Mouse (Mus musculus) neural tube, embryonic 11.5 days (tissue): ENCODE data around the gene Vsir. TPM values are rescaled to one million over a fixed set of nuclear protein-coding genes. Genes with fewer than 3 reads are reported as not detected.

Source experiments
- ATAC-seq: fragments of 200-750 bp; cut with Nextera tagmentation; 2 replicates; pipeline ENCODE4 v1.8.0; 2017; ENCODE audit warnings: moderate number of reproducible peaks, mild to moderate bottlenecking, moderate TSS enrichment, moderate library complexity; ENCODE audit not compliant: insufficient read depth, low FRiP score, low TSS enrichment
- DNase-seq: peaks from one replicate; pipeline ENCODE4 v3.0.0-alpha.2; 2015; ENCODE audit warnings: low spot score
- H3K27ac ChIP-seq: fragments of 300-500 bp; sonication (generic); 2 replicates; pipeline ENCODE4 v1.5.1; 2014; ENCODE audit warnings: low read depth, mild to moderate bottlenecking, low read length
- H3K27me3 ChIP-seq: fragments of 300-500 bp; sonication (generic); 2 replicates; pipeline ENCODE4 v1.6.1; 2014; ENCODE audit warnings: mild to moderate bottlenecking, low read length, mixed read lengths; ENCODE audit not compliant: control insufficient read depth, insufficient read depth
- H3K36me3 ChIP-seq: fragments of 300-500 bp; sonication (generic); 2 replicates; pipeline ENCODE4 v1.6.1; 2014; ENCODE audit warnings: mild to moderate bottlenecking, low read length, moderate library complexity, mixed read lengths; ENCODE audit not compliant: control insufficient read depth, insufficient read depth
- H3K4me1 ChIP-seq: fragments of 300-500 bp; sonication (generic); 2 replicates; pipeline ENCODE4 v1.6.1; 2014; ENCODE audit warnings: low read length, mixed read lengths; ENCODE audit not compliant: control insufficient read depth, insufficient read depth
- H3K4me2 ChIP-seq: fragments of 300-500 bp; sonication (generic); 2 replicates; pipeline ENCODE4 v1.6.1; 2014; ENCODE audit warnings: low read depth, mild to moderate bottlenecking, moderate library complexity
- H3K4me3 ChIP-seq: fragments of 300-500 bp; sonication (generic); 2 replicates; pipeline ENCODE4 v1.5.1; 2014; ENCODE audit warnings: low read depth, low read length
- H3K9ac ChIP-seq: fragments of 300-500 bp; sonication (generic); 2 replicates; pipeline ENCODE4 v1.6.1; 2014; ENCODE audit warnings: mild to moderate bottlenecking, low read length
- H3K9me3 ChIP-seq: fragments of 300-500 bp; sonication (generic); 2 replicates; pipeline ENCODE4 v1.6.1; 2016; ENCODE audit warnings: low read length; ENCODE audit not compliant: control insufficient read depth
- WGBS: fragments of 180-500 bp; shearing (Covaris S2); extraction: QIAGEN DNeasy Blood & Tissue Kit; methylation state at CpG from one replicate; pipeline ENCODE4 v1.1.7; 2014; 5-methylcytosine and 5-hydroxymethylcytosine counted together
- polyA plus RNA-seq: library from polyadenylated mRNA; unstranded; fragments of >200 nt; fragmentation: Nextera tagmentation; extraction: Ambion mirVana; gene quantifications from 2 replicates; pipeline ENCODE4 v1.2.1, GENCODE M21; 2014

Gene Vsir
- polyA plus RNA-seq, 1 experiment from 2014 or later: 1.6 TPM

DNA sequence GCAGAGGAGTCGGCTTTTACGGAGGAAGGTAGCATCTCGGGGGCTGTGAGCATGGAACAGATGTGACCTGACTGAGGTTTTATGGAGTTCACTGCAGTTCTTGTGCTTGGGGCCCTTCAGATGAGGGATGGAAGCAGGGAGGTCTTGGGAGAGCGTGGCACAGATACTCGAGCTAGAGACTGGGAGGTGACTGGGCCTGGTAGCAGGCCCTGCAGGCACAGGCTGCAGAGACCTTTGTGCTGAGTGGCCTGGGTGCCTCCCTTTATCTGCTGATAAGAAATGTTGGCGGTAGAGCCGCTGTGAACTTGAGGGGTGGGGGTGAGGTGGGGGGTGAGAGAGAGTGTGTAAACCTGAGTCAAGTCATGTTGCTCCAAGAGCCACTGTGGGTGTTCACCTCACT lies 12.1 kb upstream of the Vsir start:
- ATAC-seq (no peak), DNase-seq (no peak)
- no peak overlapping the region for H3K4me3 ChIP-seq
- no peaks in the 10 kb centered on the region for H3K27me3 ChIP-seq
- H3K4me2 ChIP-seq: no peak overlapping the region
- no peaks in the 10 kb centered on the region for H3K36me3 ChIP-seq
- H3K9ac ChIP-seq: no peak overlapping the region
- no peak overlapping the region for H3K27ac ChIP-seq
- H3K9me3 ChIP-seq: no peaks in the 10 kb centered on the region
- 83% methylated on average over 7 of the region's 7 CpGs for WGBS
- no peaks in the 10 kb centered on the region for H3K4me1 ChIP-seq

DNA sequence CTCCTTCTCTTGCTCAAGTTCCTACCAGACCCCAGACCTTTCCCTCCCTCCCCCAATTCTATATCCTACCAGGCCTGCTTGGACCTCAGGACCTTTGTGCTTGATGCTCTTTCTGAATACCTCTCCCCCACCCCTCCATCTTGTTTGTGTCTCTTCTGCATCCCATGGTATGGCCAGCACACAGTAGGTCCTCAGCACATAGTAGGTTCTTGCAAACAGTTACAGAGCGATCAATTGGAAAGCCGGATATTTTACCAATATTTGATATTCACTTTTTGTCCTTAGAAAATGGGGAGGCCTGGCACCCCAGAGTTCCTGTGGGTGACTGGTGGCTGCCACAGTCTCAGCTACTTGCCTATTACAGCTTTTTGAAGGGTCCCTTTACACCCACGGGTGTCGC lies 11.6 kb upstream of the Vsir start:
- Histone ChIP-seq H3K27ac (no peak overlapping the region), H3K4me3 (no peak overlapping the region), H3K9me3 (no peaks in the 10 kb centered on the region), H3K36me3 (no peaks in the 10 kb centered on the region), H3K27me3 (no peaks in the 10 kb centered on the region), H3K4me2 (no peak overlapping the region), H3K4me1 (no peaks in the 10 kb centered on the region), H3K9ac (no peak overlapping the region)
- no peak for DNase-seq
- no peak for ATAC-seq
- 94% methylated on average over 4 of the region's 4 CpGs for WGBS

DNA sequence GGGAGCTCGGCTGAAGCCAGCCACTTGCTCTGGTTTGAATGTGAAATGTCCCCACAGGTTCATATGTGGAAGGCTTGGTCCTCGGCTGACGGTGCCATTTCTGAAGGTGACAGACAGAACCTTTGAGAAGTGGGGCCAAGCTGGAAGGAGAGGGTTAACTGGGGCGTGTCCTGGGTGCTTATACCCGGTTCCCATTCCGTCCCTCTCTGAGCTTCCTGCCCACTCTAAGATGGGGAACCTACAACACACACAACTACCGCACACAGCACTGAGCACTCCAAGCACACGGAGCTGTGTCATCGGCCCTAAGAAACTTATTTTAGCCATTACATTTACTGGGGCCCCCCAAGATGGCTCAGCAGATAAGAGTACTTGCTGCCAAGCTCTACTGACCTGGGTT lies 5.1 kb upstream of the Vsir start:
- ATAC-seq: no peak

DNA sequence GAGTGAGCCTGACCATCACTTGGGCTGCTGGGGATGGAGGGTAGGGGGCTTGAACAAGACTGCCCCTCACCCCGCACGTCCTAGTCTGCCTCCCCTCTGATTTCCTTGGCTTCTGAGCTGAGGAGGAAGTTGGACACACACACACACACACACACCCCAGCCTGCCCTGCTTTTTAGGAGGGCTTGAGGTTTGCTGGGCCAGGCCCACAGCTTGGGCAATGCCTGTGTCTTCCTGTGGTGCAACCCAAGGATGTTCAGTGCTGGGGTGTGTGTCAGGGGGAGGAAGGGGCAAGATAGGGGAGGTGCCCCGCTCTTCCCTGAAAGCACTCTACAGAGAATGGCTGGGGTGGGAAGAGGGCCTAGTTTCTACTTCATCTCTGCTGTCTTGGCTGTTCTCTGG lies 2.5 kb upstream of the Vsir start:
- no peaks in the 10 kb centered on the region for H3K27me3 ChIP-seq
- no peak overlapping the region for H3K4me3 ChIP-seq
- ATAC-seq: no peak
- no peaks in the 10 kb centered on the region for H3K9me3 ChIP-seq
- peaks cover 20% of the 10 kb centered on the region for H3K4me1 ChIP-seq
- H3K36me3 ChIP-seq: no peaks in the 10 kb centered on the region
- DNase-seq: no peak
- H3K27ac ChIP-seq: no peak overlapping the region
- H3K4me2 ChIP-seq: no peak overlapping the region
- no peak overlapping the region for H3K9ac ChIP-seq
- WGBS: 88% methylated on average over 3 of the region's 3 CpGs

More for the DNA sequence above, 5.1 kb upstream of the Vsir start:
- H3K36me3 ChIP-seq: no peaks in the 10 kb centered on the region
- no peak overlapping the region for H3K4me2 ChIP-seq
- no peak for DNase-seq
- WGBS: 81% methylated on average over 9 of the region's 9 CpGs
- H3K9ac ChIP-seq: no peak overlapping the region
- no peak overlapping the region for H3K4me3 ChIP-seq
- no peak overlapping the region for H3K27ac ChIP-seq
- 0 out of 2 replicates have a peak, but pooled peaks cover 4% of the 10 kb centered on the region for H3K4me1 ChIP-seq
- H3K9me3 ChIP-seq: no peaks in the 10 kb centered on the region
- H3K27me3 ChIP-seq: no peaks in the 10 kb centered on the region

DNA sequence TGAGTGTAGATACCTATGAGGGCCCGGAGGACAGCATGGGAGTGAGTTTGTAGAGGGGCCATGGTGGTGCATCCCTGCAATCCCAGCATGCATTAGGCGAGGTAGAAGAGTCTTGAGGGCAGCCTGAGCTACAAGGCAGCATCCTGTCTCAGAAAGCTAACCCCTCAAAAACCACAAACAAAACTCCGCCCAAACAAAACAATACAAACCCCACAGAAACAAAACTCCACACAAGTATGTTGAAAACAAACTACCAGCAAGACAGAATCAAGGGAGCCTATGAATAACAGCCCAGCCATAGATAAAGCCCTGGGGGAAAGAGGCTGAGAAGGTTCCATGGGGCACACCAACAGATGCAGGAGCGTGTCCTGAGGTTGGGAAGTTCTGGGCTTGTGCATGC lies 595 bp upstream of the Vsir start:
- no peak overlapping the region for H3K4me3 ChIP-seq
- ATAC-seq (no peak), DNase-seq (no peak)
- WGBS: 85% methylated on average over 4 of the region's 4 CpGs
- H3K9ac ChIP-seq: no peak overlapping the region
- no peaks in the 10 kb centered on the region for H3K9me3 ChIP-seq
- H3K4me2 ChIP-seq: no peak overlapping the region
- no peaks in the 10 kb centered on the region for H3K27me3 ChIP-seq
- peaks cover 20% of the 10 kb centered on the region for H3K4me1 ChIP-seq
- H3K36me3 ChIP-seq: no peaks in the 10 kb centered on the region
- H3K27ac ChIP-seq: no peak overlapping the region

DNA sequence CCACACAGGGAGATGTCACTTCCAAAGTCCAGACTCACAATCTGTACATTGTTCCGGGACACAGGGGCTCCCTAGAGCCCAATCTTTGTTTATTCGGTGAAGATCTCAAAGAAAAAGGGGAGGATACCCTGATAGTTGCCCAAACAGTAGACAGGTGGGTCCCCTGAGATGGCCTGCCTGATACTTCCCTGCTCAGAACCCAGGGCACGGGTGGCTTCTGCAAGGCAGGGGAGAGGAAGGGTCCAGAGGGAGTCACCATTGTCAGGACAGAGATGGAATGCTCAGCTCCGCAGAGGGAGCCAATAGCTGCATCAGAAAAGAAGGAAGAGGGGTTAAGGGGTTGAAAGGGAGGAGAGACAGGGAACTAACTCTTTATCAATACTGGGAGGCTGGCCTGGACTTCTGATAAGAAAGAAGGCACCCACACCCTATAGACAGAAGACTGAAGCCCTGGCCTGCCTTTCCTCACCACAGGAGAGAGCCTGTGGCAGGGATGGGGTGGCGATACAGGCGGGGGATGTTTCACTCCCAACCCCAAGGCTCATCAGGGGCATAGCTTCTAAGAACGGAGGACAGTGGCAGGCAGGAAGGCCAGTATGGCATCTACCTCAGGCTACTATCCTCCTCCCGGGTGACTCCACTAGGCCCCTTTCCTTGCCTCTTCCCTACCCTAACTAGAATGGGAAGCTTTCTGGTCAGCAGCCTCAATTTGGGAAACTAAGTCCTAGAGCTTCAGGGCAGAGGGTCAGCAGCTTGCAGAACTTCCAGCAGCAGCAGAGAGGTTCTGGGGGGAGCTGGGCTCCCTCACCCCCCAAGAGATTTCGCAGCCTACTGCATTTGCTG lies 1.3 kb downstream of the Vsir start:
- Histone ChIP-seq H3K36me3 (no peaks in the 10 kb centered on the region), H3K4me3 (no peak overlapping the region), H3K9ac (no peak overlapping the region), H3K9me3 (no peaks in the 10 kb centered on the region), H3K4me1 (peaks cover 24% of the 10 kb centered on the region), H3K27me3 (no peaks in the 10 kb centered on the region), H3K27ac (no peak overlapping the region), H3K4me2 (no peak overlapping the region)
- no peak for ATAC-seq
- WGBS: 37% methylated on average over 9 of the region's 9 CpGs
- DNase-seq: no peak

DNA sequence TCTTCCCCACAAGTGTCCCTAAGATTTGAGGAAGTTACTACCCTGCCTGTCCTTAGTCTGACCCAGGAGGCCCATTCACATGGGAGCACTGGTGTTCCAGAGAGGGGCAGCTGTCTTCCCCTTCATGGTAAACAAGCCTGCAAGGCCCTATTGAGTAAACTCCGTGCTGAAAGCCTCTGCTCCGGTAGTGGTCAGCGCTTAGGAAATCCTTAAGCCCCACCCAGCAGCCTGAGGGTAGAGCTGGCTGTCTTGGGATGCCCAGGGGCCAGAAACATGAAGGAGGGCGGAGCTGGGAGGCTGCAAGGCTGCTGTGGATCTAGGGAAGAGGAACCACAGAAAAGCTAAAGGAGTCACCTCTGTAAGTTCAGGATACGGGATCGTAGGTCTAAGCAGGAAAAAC lies 2.4 kb downstream of the Vsir start:
- DNase-seq (no peak), ATAC-seq (no peak)
- Histone ChIP-seq H3K9ac (no peak overlapping the region), H3K4me1 (peaks cover 24% of the 10 kb centered on the region), H3K4me2 (no peak overlapping the region), H3K9me3 (no peaks in the 10 kb centered on the region), H3K27ac (no peak overlapping the region), H3K4me3 (no peak overlapping the region), H3K36me3 (no peaks in the 10 kb centered on the region), H3K27me3 (no peaks in the 10 kb centered on the region)
- WGBS: 42% methylated on average over 6 of the region's 6 CpGs

DNA sequence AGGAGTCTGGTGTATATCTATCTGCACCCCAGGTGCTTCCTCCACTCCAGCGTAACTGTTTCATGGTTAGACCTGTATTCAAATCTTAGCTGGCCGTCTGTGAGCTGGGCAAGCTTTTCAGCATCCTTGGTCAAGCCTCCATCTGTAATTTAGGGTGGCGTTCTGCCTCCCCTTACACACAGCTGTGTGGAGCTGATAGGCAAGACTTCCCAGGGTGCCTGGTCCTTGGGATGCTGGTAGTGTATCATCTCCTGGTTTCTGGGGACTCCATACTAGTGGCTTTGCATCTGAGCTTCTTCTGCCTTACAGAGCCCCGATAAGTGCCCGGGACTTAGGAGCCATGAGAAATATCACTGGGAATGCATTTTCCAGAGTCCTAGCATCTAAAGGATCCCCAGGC lies 3.0 kb downstream of the Vsir start:
- Histone ChIP-seq H3K27ac (no peak overlapping the region), H3K9me3 (no peaks in the 10 kb centered on the region), H3K4me1 (peaks cover 24% of the 10 kb centered on the region), H3K4me3 (no peak overlapping the region), H3K36me3 (no peaks in the 10 kb centered on the region), H3K4me2 (no peak overlapping the region), H3K27me3 (no peaks in the 10 kb centered on the region), H3K9ac (no peak overlapping the region)
- no peak for DNase-seq
- WGBS: 90% methylated on average over 5 of the region's 5 CpGs
- ATAC-seq: no peak

DNA sequence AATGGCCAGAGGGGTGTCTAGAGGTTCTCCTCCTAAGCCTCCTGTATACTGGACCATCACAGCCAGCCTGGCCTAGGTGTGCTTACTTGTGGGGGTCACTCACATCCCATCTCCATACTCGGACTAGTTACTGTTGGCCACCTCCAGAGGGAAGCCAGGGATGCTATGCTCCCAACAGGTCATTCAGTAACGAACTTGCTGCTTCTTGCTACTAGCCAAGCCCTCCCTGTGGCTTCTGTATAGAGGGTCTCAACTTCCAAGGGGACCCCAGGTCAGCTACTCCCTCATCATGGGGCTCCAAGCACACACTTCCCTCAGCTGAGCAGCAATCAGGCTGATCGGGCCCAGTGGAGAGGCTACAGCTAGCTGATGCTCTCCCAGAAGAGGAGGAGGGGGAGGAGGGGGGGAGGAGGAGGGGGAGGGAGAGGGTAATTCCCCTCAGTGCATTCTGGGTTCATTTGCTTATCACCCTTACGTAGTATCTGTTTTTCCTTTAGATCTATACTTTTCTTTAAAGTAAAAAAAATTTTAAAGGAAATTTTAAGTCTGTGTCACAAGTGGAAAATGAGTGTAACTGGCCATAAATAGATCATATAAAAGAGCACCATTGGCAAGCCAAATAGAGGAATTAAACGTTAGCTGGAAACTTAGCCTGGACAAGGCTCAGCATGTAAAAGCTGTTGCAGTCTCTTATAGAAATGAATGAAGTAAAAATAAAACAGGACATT lies 3.6 kb downstream of the Vsir start:
- H3K4me1 ChIP-seq: peaks cover 24% of the 10 kb centered on the region
- no peak overlapping the region for H3K4me2 ChIP-seq
- ATAC-seq (no peak), DNase-seq (no peak)
- no peak overlapping the region for H3K9ac ChIP-seq
- no peaks in the 10 kb centered on the region for H3K27me3 ChIP-seq
- 53% methylated on average over 5 of the region's 5 CpGs for WGBS
- H3K9me3 ChIP-seq: no peaks in the 10 kb centered on the region
- no peak overlapping the region for H3K27ac ChIP-seq
- H3K4me3 ChIP-seq: no peak overlapping the region
- H3K36me3 ChIP-seq: no peaks in the 10 kb centered on the region
